Mouse (Mus musculus) neural tube, embryonic 15.5 days (tissue): Measurements from ENCODE around the gene Elmod3. TPM values are rescaled to one million over a fixed set of nuclear protein-coding genes. Genes with fewer than 3 reads are reported as not detected.

Source experiments
- ATAC-seq: fragments of 200-750 bp; cut with Nextera tagmentation; 2 replicates; pipeline ENCODE4 v1.8.0; 2017; ENCODE audit warnings: mild to moderate bottlenecking, moderate TSS enrichment, moderate library complexity; ENCODE audit not compliant: low FRiP score
- H3K27ac ChIP-seq: fragments of 300-500 bp; sonication (generic); replicated peaks from 2 replicates; pipeline ENCODE4 v1.5.1; 2015; ENCODE audit warnings: mild to moderate bottlenecking, inconsistent platforms
- H3K27me3 ChIP-seq: fragments of 300-500 bp; sonication (generic); replicated peaks from 2 replicates; pipeline ENCODE4 v1.6.1; 2015; ENCODE audit warnings: inconsistent platforms
- H3K36me3 ChIP-seq: fragments of 300-500 bp; sonication (generic); 2 replicates; pipeline ENCODE4 v1.6.1; 2015; ENCODE audit warnings: inconsistent platforms
- H3K4me1 ChIP-seq: fragments of 300-500 bp; sonication (generic); 2 replicates; pipeline ENCODE4 v1.6.1; 2015; ENCODE audit warnings: inconsistent platforms
- H3K4me2 ChIP-seq: fragments of 300-500 bp; sonication (generic); 2 replicates; pipeline ENCODE4 v1.6.1; 2015; ENCODE audit warnings: inconsistent platforms, mild to moderate bottlenecking, moderate library complexity
- H3K4me3 ChIP-seq: fragments of 300-500 bp; sonication (generic); replicated peaks from 2 replicates; pipeline ENCODE4 v1.5.1; 2015; ENCODE audit warnings: mild to moderate bottlenecking, inconsistent platforms
- H3K9ac ChIP-seq: fragments of 300-500 bp; sonication (generic); replicated peaks from 2 replicates; pipeline ENCODE4 v1.6.1; 2015; ENCODE audit warnings: mild to moderate bottlenecking, inconsistent platforms
- H3K9me3 ChIP-seq: fragments of 300-500 bp; sonication (generic); replicated peaks from 2 replicates; pipeline ENCODE4 v1.6.1; 2016; ENCODE audit warnings: inconsistent platforms
- WGBS: fragments of 180-500 bp; shearing (Covaris S2); methylation state at CpG from one replicate; pipeline ENCODE4 v1.1.7; 2015; ENCODE audit warnings: mixed read lengths; 5-methylcytosine and 5-hydroxymethylcytosine counted together
- polyA plus RNA-seq: library from polyadenylated mRNA; unstranded; fragments of >200 nt; fragmentation: Nextera tagmentation; extraction: Ambion mirVana; gene quantifications from 2 replicates; pipeline ENCODE4 v1.2.1, GENCODE M21; 2015

Gene Elmod3
- polyA plus RNA-seq, 1 experiment from 2014 or later = 14.3 TPM

GRCm38 (mm10) chr6:72627276-72627675 is 29.1 kb upstream of the Elmod3 start:
- Histone ChIP-seq H3K27me3 (no peaks in the 10 kb centered on the region), H3K9ac (no peak overlapping the region), H3K27ac (no peak overlapping the region), H3K9me3 (no peaks in the 10 kb centered on the region), H3K4me1 (no peaks in the 10 kb centered on the region), H3K36me3 (no peaks in the 10 kb centered on the region), H3K4me3 (no peak overlapping the region), H3K4me2 (no peak overlapping the region)
- whole genome bisulfite sequencing = 86% methylated on average over 16 of the region's 16 CpGs
- no peak for ATAC-seq

GRCm38 (mm10) chr6:72626391-72626790 is 28.2 kb upstream of the Elmod3 start:
- H3K27ac ChIP-seq = no peak overlapping the region
- H3K9ac ChIP-seq = no peak overlapping the region
- H3K9me3 ChIP-seq = no peaks in the 10 kb centered on the region
- H3K4me3 ChIP-seq = no peak overlapping the region
- no peaks in the 10 kb centered on the region for H3K36me3 ChIP-seq
- no peaks in the 10 kb centered on the region for H3K4me1 ChIP-seq
- ATAC-seq = no peak
- WGBS = 85% methylated on average over 7 of the region's 7 CpGs
- no peak overlapping the region for H3K4me2 ChIP-seq
- H3K27me3 ChIP-seq = no peaks in the 10 kb centered on the region

- no peak overlapping the region for H3K4me2 ChIP-seq
- no peak for ATAC-seq
Measured at GRCm38 (mm10) chr6:72623661-72624402, 25.6 kb upstream of the Elmod3 start.

GRCm38 (mm10) chr6:72622917-72623316 is 24.7 kb upstream of the Elmod3 start:
- no peaks in the 10 kb centered on the region for H3K9me3 ChIP-seq
- H3K27ac ChIP-seq = no peak overlapping the region
- no peak overlapping the region for H3K4me2 ChIP-seq
- H3K27me3 ChIP-seq = no peaks in the 10 kb centered on the region
- no peaks in the 10 kb centered on the region for H3K4me1 ChIP-seq
- WGBS = 46% methylated on average over 3 of the region's 3 CpGs
- H3K9ac ChIP-seq = no peak overlapping the region
- no peaks in the 10 kb centered on the region for H3K36me3 ChIP-seq
- H3K4me3 ChIP-seq = no peak overlapping the region
- no peak for ATAC-seq

More at GRCm38 (mm10) chr6:72623661-72624402, 25.6 kb upstream of the Elmod3 start:
- no peak overlapping the region for H3K9ac ChIP-seq
- H3K9me3 ChIP-seq = no peaks in the 10 kb centered on the region
- no peaks in the 10 kb centered on the region for H3K36me3 ChIP-seq
- H3K4me1 ChIP-seq = no peaks in the 10 kb centered on the region
- no peaks in the 10 kb centered on the region for H3K27me3 ChIP-seq
- 89% methylated on average over 8 of the region's 8 CpGs for WGBS
- H3K27ac ChIP-seq = no peak overlapping the region
- H3K4me3 ChIP-seq = no peak overlapping the region

GRCm38 (mm10) chr6:72620920-72621319 is 22.7 kb upstream of the Elmod3 start:
- Histone ChIP-seq H3K4me3 (no peak overlapping the region), H3K27ac (no peak overlapping the region), H3K4me2 (no peak overlapping the region), H3K9me3 (no peaks in the 10 kb centered on the region), H3K36me3 (no peaks in the 10 kb centered on the region), H3K27me3 (no peaks in the 10 kb centered on the region), H3K4me1 (peaks cover 10% of the 10 kb centered on the region), H3K9ac (no peak overlapping the region)
- no peak for ATAC-seq
- WGBS = 89% methylated on average over 5 of the region's 5 CpGs

- Histone ChIP-seq H3K27ac (no peak overlapping the region), H3K36me3 (no peaks in the 10 kb centered on the region), H3K4me3 (no peak overlapping the region), H3K4me1 (peaks cover 20% of the 10 kb centered on the region), H3K9ac (no peak overlapping the region), H3K27me3 (no peaks in the 10 kb centered on the region), H3K9me3 (no peaks in the 10 kb centered on the region), H3K4me2 (no peak overlapping the region)
- ATAC-seq = no peak
- WGBS = 64% methylated on average over 12 of the region's 12 CpGs
Measured at GRCm38 (mm10) chr6:72619734-72620532, 21.7 kb upstream of the Elmod3 start.

GRCm38 (mm10) chr6:72616643-72617288 is 18.6 kb upstream of the Elmod3 start, which contains the start of gene Tgoln1:
Tgoln1 (minus strand) TSS chr6:72617000.
- Histone ChIP-seq H3K4me3 (peak within 1 kb of the TSS; percentile 89), H3K9me3 (no peaks in the 10 kb centered on the region), H3K36me3 (peaks cover 15% of the 10 kb centered on the region), H3K4me2 (peak within 1 kb of the TSS; percentile 98), H3K27ac (peak within 1 kb of the TSS; percentile 96), H3K27me3 (no peaks in the 10 kb centered on the region), H3K9ac (peak within 1 kb of the TSS; percentile 93), H3K4me1 (peaks cover 37% of the 10 kb centered on the region)
- 0% methylated on average over 41 of the region's 41 CpGs for WGBS
- peak; percentile 99 for ATAC-seq

- 29% methylated on average over 25 of the region's 25 CpGs for WGBS
- H3K27ac ChIP-seq = peak overlapping the region; percentile 96
- peaks cover 25% of the 10 kb centered on the region for H3K36me3 ChIP-seq
- H3K9me3 ChIP-seq = no peaks in the 10 kb centered on the region
- H3K4me1 ChIP-seq = peaks cover 37% of the 10 kb centered on the region
- H3K4me3 ChIP-seq = peak overlapping the region; percentile 89
- peak overlapping the region; percentile 98 for H3K4me2 ChIP-seq
- no peaks in the 10 kb centered on the region for H3K27me3 ChIP-seq
- peak; percentile 22; the same call in 1 of the 2 replicates for ATAC-seq
- H3K9ac ChIP-seq = peak overlapping the region; percentile 81
Measured at GRCm38 (mm10) chr6:72615561-72616375, 17.6 kb upstream of the Elmod3 start.

- Histone ChIP-seq H3K9me3 (no peaks in the 10 kb centered on the region), H3K4me3 (peak overlapping the region; percentile 89), H3K36me3 (peaks cover 31% of the 10 kb centered on the region), H3K4me2 (peak overlapping the region; percentile 98), H3K27ac (no peak overlapping the region), H3K27me3 (no peaks in the 10 kb centered on the region), H3K4me1 (peaks cover 37% of the 10 kb centered on the region), H3K9ac (peak overlapping the region; percentile 81)
- WGBS = 72% methylated on average over 2 of the region's 2 CpGs
- ATAC-seq = no peak
Measured at GRCm38 (mm10) chr6:72615151-72615550, 16.9 kb upstream of the Elmod3 start.

- H3K4me2 ChIP-seq = no peak overlapping the region
- 89% methylated on average over 4 of the region's 4 CpGs for WGBS
- ATAC-seq = no peak
- peaks cover 68% of the 10 kb centered on the region for H3K36me3 ChIP-seq
- H3K9me3 ChIP-seq = no peaks in the 10 kb centered on the region
- no peak overlapping the region for H3K4me3 ChIP-seq
- no peak overlapping the region; the same call in 1 of the 2 replicates for H3K9ac ChIP-seq
- peaks cover 20% of the 10 kb centered on the region for H3K4me1 ChIP-seq
- H3K27ac ChIP-seq = no peak overlapping the region
- H3K27me3 ChIP-seq = no peaks in the 10 kb centered on the region
Measured at GRCm38 (mm10) chr6:72610261-72610660, 12.0 kb upstream of the Elmod3 start.

GRCm38 (mm10) chr6:72608662-72609184 is 10.5 kb upstream of the Elmod3 start:
- Histone ChIP-seq H3K27ac (no peak overlapping the region), H3K9ac (no peak overlapping the region), H3K4me3 (no peak overlapping the region), H3K4me1 (peaks cover 5% of the 10 kb centered on the region), H3K4me2 (no peak overlapping the region), H3K36me3 (peaks cover 67% of the 10 kb centered on the region), H3K9me3 (no peaks in the 10 kb centered on the region), H3K27me3 (no peaks in the 10 kb centered on the region)
- WGBS = 92% methylated on average over 4 of the region's 4 CpGs
- no peak for ATAC-seq
